Mouse (Mus musculus): Measurements from ENCODE around the gene Utp11.
"Not testable (repeated sequence)": the region's sequence is repeated elsewhere in the genome, so short reads cannot be mapped to it uniquely, and the experiment has no call there.

Gene Utp11

DNA sequence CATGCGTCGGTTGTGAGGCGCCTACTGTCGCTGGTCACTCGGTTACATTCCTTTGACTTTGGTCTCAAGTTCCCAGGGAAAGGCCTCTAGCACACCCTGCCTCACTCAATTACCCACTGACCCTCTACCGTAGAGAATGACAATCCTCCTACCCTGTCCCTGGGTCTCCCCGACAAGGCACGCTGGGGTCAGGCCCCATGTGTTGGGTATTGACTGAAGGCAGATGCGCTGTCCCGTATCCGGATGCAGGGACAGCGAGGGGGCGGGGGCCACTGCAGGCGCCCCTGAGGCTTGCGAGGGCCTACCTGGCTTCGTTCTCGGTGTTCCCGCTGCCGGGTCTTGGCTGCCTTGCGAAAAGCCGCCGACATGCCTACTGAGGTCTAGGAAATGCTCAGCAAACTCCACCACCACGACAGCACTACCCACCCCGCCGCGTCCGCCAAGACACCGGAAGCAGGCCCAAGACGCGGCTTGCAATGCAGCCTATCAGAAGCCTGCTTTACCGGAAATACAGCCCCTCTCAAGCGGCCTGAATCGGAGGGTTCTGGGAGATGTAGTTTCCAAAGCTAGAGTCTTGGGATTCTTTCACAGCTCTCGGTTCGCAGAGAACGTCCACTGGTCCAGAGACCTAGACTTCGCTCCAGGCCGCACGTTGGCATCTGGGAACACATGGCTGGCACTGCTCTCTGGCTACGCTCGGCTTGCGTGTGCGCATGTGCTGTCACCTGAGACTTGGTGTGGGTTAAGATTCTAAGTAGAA is at the start of gene Utp11:
Gene Utp11 (minus strand): TSS at position 466 of the 760 bp plus-strand sequence.
- peak; percentile 87 for DNase-seq

DNA sequence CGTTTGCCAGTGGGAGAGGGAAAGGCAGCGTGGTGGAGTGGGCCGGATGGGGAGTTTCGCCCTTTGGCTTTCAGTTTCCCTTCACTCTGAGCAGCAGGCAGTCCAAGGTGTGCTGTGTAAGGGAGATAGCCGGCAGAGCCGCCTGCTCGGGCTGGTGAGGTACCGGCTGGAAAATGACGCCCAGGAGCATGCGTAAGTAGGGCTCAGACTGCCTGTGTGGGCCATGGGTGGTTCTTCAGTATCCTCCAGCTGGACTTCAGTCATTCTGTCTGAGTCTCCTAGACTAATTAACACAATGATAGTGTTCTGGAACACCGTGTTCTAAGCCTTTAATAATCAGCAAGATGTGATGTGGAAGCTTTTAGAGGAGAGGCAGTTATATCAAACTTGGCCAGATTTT is 49.4 kb upstream of the Utp11 start:
- no peak for DNase-seq

DNA sequence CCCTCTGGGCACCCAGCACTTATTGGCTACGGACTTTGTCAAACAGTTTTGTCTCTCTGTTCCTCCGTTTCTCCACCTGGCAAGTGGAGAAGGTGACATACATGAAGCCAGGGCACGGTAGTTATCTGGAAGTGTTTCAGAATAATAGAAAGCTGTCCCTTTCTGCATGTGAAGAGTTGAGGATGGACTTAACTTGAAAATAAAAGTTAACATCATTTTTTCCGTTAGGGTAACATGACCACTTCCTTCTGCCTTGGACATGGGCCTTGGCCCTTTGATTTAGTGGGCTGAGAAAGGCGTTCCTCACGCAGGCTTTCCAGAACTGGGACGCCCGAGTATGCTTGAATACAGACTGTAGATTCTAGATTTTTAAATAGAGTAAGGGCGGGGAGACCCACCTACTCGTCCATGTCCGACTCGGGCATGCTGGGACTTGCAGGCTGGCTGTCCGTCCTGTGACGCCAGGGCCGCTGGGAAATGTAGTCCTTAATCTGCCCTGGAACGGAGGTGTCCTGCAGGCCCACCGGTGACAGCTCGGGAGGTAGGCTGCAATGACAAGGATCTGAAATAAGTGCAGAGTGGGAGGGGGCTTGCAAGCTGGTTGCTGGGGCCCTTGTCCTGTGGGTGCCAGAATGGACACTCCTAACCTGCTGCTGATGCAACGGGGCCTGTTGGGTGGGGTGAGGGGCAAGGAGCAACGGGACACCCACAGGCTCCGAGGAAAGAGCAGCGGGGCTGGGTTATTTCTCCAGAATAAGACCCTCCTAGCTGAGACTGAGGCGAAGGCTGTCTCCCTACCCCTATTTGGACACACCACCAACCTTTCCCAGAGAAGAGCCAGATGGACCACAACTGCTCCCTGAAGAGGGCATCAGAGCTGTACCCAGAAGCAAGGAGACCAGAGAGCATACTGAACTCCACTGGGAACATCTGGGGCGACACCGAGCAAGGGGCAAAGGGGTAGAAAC is 48.3 kb upstream of the Utp11 start, which contains the start of gene Inpp5b:
Gene Inpp5b (plus strand): TSS at position 475 of the 968 bp plus-strand sequence.
- DNase-seq = peak; percentile 86

DNA sequence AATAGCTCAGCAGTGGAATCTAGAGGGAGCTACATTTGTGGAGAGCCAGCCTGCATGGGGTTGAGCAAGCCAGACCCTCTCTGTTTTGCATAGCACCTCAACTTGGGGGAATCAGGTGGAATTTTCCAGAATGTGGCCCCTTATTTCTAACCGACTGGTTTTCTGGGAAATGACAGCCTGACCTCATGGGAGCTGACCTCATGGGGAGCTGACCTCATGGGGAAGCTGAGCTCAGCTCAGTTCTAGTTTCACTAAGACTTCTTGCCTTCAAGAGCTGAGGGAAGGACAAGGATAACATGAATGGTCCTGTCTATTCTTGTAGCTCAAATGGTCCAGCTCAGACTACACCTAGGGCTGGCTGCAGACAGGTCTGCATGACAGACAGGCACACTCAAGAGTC is 45.4 kb upstream of the Utp11 start:
- no peak for DNase-seq

DNA sequence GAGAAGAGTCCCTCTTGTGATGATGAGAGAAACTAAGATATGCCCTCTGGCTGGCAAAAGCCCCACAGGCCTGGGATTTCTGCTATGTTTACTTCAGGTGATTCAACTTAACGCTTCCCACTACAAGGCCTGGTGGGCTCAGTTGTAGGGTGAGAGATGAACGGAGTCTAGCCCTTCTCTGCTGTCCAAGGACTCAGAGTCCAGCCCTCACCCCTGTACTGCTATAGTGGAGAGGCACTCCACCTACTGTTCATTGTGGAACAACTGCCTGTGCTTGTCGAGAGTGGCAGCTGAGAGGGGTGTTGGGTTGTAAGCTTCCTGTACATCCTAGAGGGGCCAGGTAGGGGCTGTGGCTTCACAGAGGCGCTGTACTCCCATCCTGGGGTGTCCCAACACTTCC is 44.6 kb upstream of the Utp11 start:
- DNase-seq = no peak

DNA sequence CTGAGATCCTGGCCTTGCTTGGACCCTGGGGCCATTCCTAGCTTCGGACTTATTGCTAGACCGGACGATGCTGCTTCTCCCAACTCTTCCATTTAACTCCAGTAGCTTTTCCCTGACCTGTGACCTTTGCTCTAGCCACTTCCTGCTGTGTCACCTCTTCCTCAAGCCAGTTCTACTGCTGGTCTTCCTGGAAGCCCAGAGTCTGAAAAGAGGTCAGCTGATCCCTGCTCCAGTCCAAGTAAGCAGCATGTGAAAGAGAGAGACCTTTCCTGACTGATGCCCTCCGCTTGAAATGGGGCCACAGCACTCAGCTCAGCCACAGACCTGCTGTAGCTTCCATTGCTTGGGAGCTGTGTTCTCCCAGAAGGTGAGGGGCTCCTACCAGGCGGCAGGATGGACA is 44.1 kb upstream of the Utp11 start:
- DNase-seq = no peak

DNA sequence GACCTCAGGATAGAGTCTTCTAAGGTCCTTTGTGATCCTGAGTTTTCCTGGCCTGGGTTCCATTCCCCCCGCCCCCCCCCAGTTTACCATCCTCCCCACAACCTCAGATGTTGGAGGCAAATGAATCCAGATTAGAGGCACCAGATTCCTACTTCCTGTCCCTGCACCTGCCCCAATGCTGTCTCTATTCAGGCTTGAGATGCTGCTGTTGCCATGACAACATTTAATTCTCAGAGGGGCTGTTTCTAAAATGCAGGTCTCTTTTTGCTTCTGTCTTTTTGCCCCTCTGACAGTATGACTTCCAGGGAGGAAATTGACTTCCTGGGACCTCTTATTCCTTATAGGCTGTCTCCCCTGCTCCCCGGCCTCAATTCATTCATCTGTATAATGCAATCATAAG is 43.6 kb upstream of the Utp11 start:
- no peak for DNase-seq

DNA sequence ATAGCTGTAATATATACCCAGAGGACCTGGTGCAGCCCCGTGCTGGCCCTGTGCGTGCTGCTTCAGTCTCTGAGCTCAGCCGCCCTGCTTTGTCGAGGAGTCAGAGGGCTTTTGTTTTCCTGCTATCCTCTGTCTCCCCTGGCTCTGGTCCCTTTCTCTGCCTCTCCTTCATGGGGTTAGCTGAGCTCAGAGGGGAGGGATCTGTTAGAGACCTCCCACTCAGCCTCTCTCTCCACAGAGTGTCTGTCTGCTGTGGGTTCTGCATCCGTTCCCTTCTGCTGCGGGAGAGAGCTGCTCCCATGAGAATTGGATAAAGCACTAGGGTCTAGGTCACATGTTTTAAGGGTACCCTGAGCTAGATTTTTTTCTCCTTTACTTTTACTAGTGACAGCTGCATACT is 32.7 kb upstream of the Utp11 start:
- no peak for DNase-seq

DNA sequence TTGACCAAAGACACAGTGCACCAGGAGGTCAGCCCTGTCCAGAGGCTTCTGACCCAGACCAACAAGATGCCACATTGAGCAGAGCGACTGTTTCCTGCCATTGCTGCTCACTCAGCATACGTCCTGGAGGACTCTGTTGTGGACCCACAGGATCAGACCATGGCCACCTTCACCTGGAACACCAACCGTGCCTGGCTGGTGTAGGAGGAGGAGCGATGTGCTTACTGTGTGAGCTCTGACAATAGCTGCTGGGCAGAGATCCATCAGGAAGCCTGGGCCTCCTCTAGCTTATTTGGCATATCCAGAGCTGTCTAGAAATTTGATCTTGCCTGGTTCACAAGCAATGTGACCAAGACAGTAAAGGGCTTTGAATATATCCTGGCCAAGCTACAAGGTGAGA is 25.7 kb upstream of the Utp11 start:
- DNase-seq = no peak

DNA sequence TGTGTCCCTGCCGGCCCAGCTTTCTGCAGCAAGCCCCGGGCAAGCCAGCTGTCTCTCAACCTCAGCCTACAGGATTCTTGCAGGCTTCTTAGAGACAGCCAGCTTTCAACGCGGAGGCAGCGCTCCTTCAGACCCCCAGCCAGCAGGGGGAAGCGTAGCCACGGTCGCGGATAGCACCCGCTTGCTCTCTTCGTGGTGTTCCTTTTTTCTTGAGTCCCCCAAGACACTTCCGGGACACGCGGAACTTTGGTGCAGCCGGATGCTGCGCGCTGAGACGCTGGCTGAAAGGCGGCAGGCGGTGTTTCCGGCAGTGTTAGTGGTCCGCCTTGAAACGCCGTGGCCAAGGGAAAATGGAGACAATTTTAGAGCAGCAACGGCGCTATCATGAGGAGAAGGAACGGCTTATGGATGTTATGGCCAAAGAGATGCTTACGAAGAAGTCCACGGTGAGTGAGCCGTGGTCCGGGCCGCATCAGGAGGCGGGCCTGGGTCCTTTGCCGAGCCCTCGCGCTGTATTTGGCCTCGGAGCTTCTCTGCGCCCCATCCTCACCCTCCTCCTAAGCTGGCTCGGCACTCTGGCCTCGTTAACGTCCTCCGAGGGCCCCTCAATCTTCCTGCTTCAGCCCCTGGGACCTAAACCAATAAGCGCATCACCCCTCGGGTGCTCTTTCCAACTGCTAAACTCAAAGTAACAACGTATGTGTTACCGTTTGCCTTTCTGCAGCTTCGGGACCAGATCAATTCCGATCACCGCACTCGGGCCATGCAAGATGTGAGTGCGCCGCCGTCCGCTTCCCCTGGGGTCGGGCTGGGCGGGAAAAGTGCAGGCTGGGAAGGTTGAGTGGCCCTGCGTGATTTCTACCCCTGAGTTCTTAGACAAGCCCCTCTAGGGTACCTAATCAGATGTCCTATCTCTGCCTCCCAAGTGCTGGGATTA is 21.4 kb upstream of the Utp11 start, which contains the start of gene Sf3a3:
Gene Sf3a3 (plus strand): TSS at position 232 of the 937 bp plus-strand sequence.
- DNase-seq = peak; percentile 94

DNA sequence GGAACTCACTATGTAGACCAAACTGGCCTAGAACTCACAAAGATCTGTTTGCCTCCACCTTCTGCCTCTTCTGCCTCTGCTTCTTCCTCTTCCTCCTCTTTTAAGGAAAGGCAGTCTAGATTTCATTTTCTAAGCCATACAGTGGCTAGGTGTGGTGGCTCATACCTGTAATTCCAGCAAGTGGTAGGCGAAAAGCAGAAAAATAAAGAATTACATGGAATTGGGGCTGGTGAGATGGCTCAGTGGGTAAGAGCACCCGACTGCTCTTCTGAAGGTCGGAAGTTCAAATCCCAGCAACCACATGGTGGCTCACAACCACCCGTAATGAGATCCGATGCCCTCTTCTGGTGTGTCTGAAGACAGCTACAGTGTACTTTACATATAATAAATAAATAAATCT is 20.4 kb upstream of the Utp11 start:
- DNase-seq = not testable (repeated sequence)

DNA sequence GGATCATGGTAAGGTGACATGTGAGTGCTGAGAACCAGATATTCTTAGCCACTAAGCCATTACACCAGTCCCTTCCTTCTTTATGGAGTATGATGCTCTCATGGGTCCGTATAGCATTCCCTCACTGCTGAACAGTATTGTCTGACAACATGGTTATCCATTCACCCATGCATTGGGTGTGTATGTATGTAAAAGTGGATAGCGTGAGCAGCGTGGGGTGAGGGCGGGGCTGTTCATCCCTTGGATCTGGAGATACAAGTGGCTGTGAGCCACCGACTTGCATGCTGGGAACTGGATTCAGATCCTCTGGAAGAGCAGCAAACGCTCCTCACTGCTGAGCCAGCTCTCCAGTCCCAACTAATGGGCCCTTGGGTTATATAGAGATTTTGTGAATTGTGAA is 19.2 kb upstream of the Utp11 start:
- DNase-seq = no peak

DNA sequence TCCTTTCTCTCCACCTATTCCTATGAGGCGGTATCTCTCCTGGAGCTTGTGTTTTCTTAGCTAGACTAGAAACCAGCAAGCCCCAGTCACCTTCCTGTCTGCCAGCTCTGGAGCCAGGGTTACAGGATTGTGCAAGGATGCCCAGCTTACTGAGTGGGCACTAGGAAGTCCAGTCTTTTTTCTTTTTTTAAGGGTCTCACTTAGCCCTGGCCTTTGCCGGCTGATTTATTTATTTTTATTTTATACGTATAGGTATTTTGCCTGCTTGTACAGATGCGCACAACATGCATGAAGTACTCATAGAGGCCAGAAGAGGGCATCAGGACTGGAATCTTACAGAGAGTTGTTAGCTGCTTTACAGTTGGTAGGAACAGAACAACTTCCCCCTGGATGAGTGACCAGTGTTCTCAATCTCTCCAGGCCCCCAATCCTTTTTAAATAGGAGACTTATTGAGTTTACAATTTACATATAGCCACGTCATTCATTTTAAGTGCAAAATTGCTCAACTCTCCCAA is 17.4 kb upstream of the Utp11 start:
- DNase-seq = peak; percentile 17

DNA sequence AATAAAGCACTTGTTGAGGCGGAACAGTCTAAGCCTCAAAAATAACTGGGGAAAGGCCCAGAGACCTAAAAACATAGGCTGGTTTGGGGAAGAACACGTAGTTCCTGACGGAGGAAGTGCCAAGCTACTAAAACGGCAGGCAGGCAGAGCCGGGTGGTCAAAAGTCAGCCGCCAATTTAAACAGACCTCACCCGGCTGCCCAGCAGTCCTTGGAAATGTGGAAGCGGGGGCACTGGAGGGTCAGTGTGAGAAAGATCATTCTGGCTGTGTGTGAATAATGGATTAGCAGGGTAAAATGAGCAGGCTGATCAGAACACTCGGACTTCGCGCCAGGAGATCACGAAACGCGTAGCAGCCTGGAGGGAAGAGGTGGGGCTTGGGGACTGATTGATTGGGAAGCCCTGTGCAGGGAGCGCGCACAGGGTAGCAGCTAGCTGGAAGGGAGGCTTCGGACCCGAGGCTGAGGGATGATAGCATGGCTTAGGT is 16.6 kb upstream of the Utp11 start:
- peak; percentile 16 for DNase-seq

DNA sequence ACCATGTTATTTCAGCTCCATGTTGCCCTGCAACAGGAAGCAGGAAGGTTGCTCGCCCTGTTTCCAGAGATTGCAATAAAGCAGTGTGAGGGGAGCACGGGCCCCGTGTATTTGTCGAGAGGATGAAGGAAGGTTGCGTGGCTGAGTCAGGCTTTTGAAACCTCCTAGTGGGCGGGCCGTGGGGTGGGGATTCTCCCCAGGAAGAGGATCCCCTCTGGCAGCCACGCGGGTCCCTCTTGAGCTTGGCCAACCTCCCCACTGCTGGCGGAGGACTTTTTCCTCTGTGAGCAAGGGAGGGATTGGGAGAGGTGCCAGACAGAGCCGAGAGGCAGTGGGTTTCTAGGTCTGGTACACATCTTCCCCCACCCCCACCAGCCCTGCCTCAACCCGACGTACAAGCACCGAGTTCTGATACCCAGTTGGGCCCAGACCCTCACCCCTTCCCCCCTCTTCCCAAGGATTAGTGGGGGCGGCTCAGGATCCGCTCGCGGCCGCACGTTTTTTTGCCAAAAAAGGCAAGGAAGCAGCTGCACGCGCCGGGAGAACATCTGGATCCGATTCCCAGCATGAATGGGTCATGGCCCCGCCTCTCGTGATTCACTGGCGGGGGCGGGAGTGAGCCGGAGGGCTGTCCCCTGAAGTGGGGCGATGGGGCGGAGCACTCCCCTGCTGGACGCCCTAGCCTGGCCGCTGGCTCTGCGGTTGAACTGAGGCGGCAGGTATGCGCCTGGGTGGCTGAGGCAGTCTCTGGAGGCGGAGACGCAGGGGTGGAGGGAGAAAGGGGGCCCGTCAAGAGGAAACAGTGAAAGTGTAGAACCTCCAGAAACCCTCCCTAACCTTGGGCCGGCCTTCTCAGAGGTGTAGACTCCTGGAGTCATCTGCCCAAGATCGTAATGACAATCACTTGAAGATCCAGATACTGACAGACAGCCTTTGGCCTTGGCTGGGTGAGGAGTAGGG is 15.4 kb upstream of the Utp11 start:
- peak; percentile 71 for DNase-seq

DNA sequence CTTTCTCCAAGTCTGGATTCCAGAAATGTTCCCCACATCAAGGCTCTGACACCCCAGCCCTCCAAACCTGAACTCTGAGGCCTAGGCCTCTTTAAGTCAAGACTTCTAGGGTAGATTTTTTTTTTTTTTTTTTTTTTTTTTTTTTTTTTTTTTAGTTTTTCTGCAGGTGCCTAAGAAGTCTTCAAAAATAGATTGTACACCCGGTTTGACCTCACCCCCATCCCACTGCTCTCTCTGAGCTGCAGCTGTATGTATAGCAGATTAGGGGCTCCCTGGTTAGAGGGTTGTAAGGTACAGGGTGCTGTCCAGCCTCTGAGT is 14.8 kb upstream of the Utp11 start:
- not testable (repeated sequence) for DNase-seq

DNA sequence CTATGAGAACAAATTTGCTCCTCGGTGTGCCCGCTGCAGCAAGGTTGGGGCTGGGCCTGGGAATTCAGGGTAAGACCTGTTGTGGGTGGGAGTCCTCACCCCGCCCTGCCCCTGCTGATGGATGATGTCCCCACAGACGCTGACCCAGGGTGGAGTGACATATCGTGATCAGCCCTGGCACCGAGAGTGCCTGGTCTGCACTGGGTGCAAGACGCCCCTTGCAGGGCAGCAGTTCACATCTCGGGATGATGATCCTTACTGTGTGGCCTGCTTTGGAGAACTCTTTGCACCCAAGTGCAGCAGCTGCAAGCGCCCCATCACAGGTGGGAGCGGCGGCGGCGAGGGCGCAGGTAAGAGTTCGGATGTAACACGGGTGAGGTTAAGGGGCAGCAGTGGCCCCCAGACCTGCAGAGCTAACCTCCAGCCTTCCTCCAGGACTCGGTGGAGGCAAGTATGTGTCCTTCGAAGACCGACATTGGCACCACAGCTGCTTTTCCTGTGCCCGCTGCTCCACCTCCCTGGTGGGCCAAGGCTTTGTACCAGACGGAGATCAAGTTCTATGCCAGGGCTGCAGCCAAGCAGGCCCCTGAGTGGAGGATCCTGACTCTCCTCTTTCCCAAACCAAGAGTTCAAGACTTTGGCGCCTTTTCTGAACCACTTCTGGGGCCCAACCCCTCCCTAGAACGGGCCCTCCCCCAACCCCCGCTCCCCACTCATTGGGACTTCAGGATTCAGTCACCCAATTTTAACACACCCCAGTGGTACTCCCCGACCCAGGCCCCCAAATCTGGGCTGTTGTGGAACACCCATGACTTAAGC is 14.2 kb upstream of the Utp11 start:
- not testable (repeated sequence) for DNase-seq

DNA sequence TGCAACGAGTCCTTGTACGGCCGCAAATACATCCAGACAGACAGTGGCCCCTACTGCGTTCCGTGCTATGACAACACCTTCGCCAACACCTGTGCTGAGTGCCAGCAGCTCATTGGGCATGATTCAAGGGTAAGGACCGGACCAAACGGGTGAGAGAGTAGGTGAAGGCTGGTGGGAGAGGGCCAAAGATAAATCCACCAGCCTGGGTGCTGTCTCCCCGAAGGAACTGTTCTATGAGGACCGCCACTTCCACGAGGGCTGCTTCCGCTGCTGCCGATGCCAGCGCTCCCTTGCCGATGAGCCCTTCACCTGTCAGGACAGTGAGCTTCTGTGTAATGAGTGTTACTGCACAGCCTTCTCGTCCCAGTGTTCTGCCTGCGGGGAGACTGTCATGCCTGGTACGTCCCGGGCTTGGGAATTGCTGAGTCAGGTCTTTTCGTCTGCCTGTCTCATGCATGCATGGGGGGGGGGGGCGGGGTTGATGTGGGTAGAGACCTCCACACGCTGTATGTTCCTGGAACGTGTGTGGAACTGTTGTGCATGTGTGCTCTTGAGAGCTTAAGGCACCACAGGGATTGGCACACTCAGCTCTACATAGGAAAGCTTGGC is 12.4 kb upstream of the Utp11 start:
- no peak for DNase-seq

DNA sequence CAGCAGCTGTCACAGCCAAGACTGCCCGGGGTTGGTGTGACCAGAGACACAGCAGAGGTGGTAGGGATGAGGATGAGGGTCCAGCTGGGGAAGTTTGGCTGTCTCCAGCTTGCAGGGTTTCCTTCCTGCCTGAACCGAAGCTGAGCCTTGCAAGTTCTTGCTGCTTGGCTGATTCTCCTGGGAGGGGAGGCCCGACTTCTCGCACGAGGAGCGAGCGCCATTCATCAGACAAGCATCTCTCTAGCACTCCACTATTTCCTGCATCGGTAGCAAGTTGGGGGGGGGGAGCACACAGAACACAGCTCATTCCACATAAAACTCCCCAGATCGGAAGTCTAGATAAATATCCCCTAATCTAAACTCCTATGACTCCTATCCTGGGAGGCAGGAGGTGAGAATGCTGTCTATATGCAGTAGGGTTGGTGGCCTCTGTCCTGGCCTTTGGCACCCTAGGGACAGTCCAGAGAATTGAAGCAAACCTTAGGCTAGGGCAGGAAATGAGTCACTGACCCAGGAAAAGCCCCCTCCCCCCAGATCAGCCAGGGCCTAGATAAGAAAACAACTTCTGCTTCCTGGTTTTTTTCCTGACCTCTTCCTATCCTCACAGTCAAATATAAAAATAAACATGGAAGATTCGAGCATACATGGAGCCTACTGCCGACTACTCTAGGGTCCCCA is 11.5 kb upstream of the Utp11 start:
- DNase-seq = no peak

Measured in right cerebral cortex, postnatal 25 days (tissue).